Mouse (Mus musculus): ENCODE measurements at regions not wholly inside any gene's neighbourhood (a gene's known extent, or its start where the extent isn't known, plus 50 kb on each side); places are given as distances from the start of the nearest gene placed in this dataset.

- DNase-seq (ENCODE audit: low spot score), result no peak
Observed at GRCm38 (mm10) chr3:114279653-114280052, 249.3 kb downstream of the Col11a1 start.

- DNase-seq (ENCODE audit: low spot score), result no peak
Observed at GRCm38 (mm10) chr3:114319444-114319843, 289.1 kb downstream of the Col11a1 start.

GRCm38 (mm10) chr3:114334334-114334733, 304.0 kb downstream of the Col11a1 start:
- DNase-seq (ENCODE audit: low spot score), result peak; percentile 6

GRCm38 (mm10) chr3:114343714-114344113, 313.4 kb downstream of the Col11a1 start:
- no peak for DNase-seq (ENCODE audit: low spot score)

GRCm38 (mm10) chr3:114380044-114380443, 349.7 kb downstream of the Col11a1 start:
- no peak for DNase-seq (ENCODE audit: low spot score)

- DNase-seq (ENCODE audit: low spot score), result no peak
Observed at GRCm38 (mm10) chr3:114403467-114403866, 373.1 kb downstream of the Col11a1 start.
